Mouse (Mus musculus): ENCODE measurements around the gene Ccdc114.
"Not testable (repeated sequence)": the region's sequence is repeated elsewhere in the genome, so short reads cannot be mapped to it uniquely, and the experiment has no call there.

Gene Ccdc114

DNA sequence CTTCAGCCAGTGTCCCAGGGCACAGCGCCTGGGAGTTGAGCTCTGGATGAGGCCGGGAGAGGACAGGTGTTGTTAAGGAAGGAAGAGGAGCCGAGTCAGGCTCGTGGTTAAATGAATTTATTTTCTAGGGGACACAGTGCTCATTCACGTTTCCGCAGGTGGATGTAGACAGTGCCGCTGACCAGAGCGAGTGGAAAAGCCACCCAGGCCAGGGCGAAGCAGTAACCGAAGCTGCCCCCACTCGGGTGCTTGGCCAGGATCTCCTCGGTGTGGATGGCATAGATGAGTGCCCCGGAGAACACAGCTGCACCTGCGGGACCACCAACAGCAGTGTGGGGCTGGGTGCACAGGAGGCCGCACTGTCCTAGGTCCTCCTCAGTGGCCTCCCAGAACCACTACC lies 5.9 kb upstream of the Ccdc114 start:
- DNase-seq (ENCODE audit: low spot score in 2 of 2): no peak

DNA sequence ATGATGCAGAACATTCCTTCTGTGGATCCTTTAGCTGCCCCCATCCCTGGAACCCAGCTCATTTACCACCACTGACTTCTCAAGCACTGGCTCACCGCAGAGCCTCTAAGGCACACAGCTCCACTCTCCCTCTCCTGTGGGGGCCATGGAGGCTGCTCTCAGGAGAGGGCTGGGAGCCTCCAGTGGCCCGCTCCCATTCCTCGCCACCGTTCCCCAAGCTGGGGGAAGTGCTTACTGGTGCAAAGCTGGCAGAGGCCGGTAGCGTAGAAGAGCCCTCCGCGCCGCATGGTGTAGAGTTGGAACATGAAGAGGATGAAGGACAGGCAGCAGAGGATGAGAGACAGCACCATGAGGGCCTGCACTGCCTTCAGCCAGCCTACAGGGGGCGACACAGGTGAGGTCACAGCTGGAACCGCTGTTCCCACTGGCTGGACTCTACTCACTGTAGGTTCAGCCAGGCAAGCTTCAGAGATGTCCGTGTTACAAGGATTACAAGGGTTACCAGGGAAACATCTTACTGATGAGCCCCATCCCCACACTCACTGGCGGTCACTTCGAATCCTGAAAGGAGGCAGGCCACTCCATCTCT lies 4.7 kb upstream of the Ccdc114 start:
- no peak for DNase-seq (ENCODE audit: low spot score in 2 of 2)

GRCm38 (mm10) chr7:45919761-45920160 lies 4.1 kb upstream of the Ccdc114 start:
- DNase-seq (ENCODE audit: low spot score in 2 of 2): no peak

DNA sequence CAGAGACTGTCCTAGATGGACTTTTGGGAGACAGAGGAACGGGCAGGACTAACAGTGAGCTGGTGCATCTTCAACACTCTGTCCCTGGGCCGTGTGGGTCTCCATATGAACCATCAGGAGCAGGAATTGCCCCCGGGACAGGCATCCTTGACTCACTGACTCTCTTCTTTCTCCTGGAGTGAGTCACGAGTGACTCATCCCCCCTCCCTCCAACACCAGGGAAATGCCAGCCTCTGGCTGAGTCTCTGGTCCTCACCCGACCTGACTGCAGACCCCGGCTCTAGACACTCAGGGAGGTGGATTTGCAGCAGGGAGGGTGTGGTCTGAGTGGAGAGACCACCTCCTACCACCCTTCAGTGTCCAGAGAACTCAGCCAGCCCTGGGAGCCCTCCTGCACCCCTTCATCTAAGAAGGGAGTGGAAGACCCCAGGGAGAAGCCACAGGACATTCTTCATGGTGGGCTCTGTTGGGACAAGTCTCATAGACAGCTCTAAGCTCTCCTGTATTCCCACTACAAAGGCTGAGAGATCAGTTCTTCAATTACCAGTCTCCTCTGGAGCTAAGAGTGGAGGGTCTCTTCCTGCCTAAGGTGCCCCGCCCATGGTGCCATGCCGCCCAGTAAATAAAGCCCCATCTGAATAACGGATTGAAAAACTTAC lies 3.2 kb upstream of the Ccdc114 start:
- DNase-seq (ENCODE audit: low spot score in 2 of 2): peak; percentile 51 to 55

DNA sequence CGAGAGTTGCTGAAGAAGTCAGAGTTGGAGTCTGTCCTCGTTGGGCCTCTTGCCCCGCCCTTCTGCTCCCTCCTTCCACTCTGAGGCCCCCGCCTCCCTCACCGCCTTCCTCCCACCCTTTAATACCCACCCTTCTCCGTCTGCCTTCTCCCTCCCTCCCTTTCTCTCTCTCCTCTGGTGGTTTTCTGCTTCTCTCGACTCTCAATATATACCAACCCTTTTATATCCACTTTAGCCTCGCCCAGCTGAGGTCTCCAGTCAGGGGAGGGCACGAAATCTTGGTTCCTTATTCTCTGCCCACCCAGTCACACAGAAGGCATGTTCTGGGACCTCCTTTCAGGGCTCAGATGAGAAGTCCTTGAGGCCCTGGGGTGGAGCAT lies 2.6 kb upstream of the Ccdc114 start, which contains the start of gene Emp3:
Emp3 (minus strand) TSS at position 163 of the 380 bp plus-strand sequence.
- peak in 1 of 2 experiments; percentile 62 for DNase-seq (ENCODE audit: low spot score in 2 of 2)

DNA sequence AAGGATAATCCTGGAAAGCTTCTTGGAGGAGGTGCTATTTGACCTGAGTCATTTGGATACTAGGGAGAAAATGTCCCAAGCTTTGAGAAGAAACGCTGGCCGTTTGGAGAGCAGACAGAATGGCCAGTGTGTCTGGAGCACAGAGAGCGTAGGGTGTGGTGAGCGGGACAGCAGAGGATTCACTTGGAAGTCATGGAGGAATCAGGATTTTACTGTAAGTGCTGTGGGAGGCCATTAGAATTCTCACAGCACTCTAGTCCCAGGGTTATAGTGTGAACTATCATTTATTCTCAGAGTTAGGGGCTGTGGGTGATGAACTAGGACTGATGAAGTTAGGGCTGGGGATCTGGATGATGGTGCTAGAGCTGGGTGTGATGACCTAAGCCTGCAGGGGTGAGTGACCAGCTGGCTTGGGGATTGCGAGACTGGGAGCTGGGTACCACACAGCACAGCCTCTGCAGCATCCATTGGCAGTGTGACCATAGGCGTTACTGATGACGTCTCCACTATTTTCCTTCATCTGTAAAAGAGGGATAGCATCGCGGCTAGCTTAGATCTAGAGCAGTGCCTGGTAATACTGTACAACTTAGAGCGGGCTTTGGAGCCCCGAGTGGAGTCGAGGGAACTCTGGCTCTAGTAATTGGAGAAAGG lies 1.8 kb upstream of the Ccdc114 start:
- no peak for DNase-seq (ENCODE audit: low spot score in 2 of 2)

DNA sequence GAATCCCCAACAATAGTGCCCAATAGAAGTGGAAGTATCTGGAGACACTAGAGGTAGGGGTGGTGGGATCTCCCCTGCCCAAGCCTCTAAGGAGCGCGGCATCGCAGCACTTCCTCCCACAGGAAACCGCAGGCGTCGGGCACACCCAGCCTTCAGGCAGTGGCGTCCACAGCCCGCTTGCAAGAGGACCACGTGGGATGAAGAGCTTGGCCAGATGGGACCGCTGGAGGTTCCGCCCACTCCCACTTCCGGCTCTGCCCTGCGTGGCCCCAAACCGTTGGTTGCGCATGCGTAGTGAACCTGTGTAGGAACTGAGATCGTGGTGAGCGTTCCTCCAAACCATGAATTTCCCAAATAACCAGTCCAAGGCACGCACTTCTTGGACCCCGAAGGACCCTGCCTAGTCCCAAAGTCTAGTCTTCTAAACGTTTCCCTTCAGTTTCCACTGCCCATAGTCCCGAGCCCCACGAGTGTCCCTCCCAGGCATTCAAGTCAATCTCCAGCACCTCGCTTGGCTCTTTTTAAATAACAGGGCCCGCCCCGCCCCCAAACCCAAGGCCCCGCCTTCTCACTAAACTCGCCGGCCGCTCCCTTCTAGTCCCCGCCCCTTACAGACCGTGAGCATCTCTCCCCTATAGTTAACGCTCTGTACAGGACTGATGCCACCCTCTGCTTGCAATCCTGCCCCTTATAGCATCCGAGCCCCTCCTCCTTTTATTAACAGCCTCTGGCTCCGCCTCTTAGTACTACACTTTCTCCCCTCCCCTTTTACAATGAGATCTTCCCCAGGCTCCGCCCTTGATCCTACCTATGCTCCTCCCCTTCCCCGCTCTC lies 727 bp upstream of the Ccdc114 start:
- DNase-seq (ENCODE audit: low spot score in 2 of 2): peak; percentile 90 to 95

DNA sequence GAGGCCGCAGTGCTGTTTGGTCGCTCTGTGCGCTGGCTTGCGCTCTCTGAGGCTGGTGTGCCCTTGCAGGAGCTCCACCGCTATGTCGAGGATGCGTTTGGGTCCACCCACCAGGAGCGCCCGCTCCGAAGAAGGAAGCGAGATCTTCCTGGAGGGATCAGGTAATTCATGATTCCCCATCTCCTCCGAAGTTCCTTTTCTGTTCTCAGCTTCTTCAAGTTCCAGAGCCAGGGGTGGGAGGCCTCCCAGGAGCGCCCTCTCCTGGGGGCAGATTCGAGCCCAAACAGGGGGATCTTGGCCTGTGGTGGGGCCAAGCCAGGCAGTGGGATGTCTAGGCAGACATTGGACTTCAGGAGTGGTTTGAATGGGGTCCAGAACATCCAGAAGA lies 551 bp downstream of the Ccdc114 start:
- no peak for DNase-seq (ENCODE audit: low spot score in 2 of 2)

GRCm38 (mm10) chr7:45928626-45929295 lies 4.9 kb downstream of the Ccdc114 start:
- no peak for DNase-seq (ENCODE audit: low spot score in 2 of 2)

GRCm38 (mm10) chr7:45929688-45930087 lies 5.8 kb downstream of the Ccdc114 start:
- DNase-seq (ENCODE audit: low spot score in 2 of 2): no peak

GRCm38 (mm10) chr7:45933766-45934165 lies 9.9 kb downstream of the Ccdc114 start:
- DNase-seq (ENCODE audit: low spot score in 2 of 2): not testable (repeated sequence)

GRCm38 (mm10) chr7:45935114-45935513 lies 11.2 kb downstream of the Ccdc114 start:
- peak in 1 of 2 experiments; percentile 58 for DNase-seq (ENCODE audit: low spot score in 2 of 2)

DNA sequence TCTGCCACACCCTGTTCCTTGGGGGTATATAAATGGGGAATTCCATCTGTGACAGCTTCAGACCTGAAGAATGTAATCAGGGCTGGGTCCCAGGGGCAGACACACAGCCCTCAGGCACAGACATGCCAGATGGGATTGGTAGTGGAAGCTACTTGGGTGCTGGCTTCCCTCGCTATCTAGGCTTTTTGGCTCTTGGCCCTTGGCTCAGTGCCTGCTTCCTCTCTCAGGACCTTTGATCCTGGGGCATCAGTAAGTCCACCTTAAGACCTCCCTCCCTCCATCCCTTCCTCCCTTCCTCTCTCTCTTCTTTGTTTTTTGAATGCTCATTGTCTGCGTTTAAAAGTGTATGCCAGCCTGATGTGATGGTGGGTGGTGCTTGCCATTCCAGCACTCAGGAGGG lies 16.0 kb downstream of the Ccdc114 start:
- no peak for DNase-seq (ENCODE audit: low spot score in 2 of 2)

- DNase-seq (ENCODE audit: low spot score in 2 of 2): no peak
Observed at GRCm38 (mm10) chr7:45941986-45942385, 18.1 kb downstream of the Ccdc114 start.

DNA sequence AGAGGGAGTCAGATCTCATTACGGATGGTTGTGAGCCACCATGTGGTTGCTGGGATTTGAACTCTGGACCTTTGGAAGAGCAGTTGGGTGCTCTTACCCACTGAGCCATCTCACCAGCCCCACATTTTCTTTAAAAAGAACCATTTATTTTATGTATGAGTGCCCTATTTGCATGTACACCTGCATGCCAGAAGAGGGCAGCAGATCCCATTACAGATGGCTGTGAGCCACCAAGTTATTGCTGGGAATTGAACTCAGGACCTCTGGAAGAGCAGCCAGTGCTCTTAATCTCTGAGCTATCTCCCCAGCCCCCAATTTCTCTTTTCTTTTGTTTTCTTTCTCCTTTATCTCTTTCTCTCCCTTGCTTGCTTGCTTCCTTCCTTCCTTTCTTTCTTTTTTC lies 19.4 kb downstream of the Ccdc114 start:
- DNase-seq (ENCODE audit: low spot score in 2 of 2): not testable (repeated sequence)

DNA sequence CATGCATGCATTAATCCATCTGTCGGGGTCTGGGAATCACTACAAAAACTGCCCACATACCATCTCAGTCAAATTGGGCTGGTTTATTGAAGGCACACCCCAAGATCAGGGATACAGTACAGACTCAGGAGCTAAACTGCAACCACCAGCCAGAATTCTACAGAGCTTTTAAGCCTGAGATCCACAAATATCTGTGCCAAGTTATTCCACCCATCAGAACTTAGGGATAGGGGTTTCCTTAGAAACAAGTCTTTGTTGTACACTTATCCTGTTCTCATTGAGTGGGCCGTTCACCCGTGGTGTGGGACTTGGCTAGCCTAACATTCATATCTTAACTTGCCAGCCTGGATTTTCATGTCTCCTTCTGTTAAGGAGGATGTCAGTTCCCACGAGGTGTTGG lies 25.2 kb downstream of the Ccdc114 start:
- no peak for DNase-seq (ENCODE audit: low spot score in 2 of 2)

DNA sequence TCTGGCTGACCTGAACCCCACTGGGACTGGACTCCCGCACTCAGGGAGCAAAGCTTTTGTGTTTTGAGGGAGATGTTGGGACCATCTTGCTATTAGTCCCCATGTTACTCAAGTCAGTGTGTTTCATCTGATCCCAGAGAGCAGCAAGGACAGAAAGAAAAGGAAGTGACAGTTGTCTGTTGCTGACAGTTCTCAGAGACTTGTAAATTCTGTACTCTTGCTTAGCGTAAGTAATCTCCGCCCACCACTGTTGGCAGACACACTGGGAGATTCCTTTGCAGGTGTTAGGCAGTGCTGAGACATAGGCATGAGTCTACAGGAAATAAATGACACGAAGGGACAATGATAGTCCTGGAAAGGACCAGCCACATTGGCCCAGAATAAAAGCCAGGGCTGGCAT lies 32.7 kb downstream of the Ccdc114 start:
- DNase-seq (ENCODE audit: low spot score in 2 of 2): no peak

DNA sequence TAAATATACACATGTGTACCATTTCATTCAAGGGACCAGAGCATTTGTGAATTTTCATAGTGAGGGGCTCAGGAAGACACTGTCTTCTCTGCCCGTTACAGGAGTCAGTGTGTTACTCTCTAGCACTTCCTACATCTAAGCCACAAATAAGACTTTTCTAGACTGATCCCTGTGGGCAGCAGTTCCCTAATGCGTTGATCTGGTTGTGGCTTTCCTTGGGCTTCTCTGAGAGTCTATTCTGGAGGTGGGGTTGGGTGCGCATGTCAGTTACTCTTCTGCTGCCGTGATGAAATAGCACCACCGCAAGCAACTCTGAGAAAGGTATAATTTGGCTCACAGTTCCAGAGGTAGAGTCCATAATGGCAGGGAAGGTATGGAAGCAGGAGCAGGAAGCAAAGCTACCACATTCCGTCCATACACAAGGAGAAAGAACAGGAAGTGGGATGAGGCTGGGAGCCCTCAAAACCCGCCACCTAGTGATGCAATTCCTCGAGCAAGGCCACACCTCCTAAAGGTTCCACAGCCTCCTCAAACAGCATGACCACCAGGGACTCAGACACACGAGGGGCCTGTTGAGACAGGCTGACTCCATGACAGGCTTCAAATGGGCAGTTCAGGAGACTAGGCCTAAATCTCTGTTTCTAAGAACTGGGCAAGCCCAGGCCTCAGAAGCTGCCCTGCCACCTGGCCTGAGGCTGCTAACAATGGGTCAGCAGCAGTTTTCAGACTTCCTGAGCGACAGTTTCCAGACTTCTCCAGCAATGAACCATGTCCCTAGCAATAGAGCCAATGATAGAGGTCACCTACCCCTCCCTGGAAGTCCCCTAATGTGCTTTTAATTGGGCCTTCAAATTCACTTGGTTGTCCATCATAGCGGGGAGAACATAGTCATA lies 48.2 kb downstream of the Ccdc114 start:
- no peak for DNase-seq (ENCODE audit: low spot score in 2 of 2)

DNA sequence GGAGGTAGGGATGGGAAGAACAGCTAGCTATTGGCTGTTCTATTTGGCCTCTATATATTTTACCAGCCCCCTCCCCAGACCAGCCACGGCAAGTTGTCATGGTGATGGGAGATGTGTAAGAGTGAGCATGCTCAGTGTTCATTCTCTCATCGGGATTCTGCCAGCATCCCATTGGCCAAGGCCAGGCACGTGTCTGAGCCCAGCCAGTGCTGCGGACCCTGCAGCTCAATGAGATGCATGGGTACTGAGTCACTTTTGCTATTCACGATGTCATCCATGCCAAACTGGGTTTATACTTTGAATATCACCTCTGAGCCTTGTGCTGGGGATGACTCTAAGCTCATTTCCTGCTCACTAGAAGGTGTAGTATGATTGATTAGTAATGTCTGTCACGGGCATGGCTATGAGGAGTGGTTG lies 49.4 kb downstream of the Ccdc114 start:
- no peak for DNase-seq (ENCODE audit: low spot score in 2 of 2)

GRCm38 (mm10) chr7:45974103-45974502 lies 50.2 kb downstream of the Ccdc114 start:
- DNase-seq (ENCODE audit: low spot score in 2 of 2): no peak

DNA sequence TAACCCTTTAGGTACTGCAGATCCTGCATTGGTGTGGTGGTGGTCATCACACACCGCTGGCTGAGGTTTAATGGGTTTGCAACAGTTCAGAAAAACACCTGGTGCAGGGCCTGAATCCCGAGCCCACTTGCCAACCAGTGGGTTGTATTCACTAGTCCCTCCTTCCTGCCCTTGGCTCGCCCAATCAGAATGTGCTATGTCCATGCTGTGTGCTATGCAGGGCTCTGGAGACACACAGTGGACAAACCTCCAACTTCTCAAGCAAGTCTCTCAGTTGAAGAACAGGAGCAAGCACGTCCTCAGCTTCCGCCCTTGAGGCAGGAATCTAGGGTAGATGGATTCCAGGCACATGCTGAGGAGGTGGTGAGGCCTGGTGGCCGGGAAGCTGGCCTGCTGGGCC lies 50.6 kb downstream of the Ccdc114 start:
- DNase-seq (ENCODE audit: low spot score in 2 of 2): no peak
